Mouse (Mus musculus) ovary, adult 18-20 months (tissue): ENCODE measurements at regions not wholly inside any gene's neighbourhood (a gene's known extent, or its start where the extent isn't known, plus 50 kb on each side); places are given as distances from the start of the nearest gene placed in this dataset.
A peak's percentile ranks its signal among the peaks of the same experiment; 100 is the strongest.

Source experiments
- DNase-seq: peaks from one replicate; pipeline ENCODE4 v3.0.0; 2022; ENCODE audit warnings: low spot score, mixed read lengths

DNA sequence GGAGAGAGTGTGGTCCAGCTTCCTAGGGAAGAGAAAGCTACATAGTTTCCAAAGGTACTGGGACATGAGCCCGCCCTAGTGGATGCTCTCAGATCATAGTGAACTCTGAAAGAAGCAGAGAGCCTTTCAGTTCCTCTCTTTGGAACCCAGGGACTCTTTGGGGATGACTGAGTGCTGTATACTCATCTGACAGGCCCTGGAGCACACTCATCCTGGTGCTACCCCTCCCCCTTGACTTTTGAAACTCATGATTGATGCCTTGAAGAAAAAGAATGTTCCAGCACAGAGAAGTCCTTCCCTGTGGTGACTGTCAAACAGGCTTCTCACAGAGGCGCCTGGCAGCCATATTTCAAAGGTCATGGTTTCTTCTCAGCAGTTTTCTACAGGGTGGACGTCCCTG, 254.2 kb upstream of the Eif4g2 start:
- no peak for DNase-seq

DNA sequence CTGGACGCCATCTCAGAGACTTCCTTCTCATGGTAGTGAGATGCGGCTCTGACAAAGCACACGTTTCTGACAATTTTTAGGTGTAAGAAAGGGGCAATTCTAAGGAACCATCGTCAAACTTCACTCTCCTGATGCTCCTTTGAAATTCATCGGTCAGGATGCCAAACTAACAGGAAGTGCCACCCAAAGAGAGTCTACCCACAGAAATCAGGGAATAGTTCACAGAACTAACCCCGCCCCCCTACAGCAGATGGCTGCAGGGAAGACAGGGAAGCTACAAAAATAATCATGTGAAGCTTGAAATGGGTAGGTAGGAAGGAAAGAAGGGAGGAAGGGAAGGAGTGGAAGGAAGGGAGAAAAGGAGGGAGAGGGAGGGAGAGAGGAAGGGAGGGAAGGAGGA, 240.1 kb upstream of the Eif4g2 start:
- no peak for DNase-seq

GRCm38 (mm10) chr7:111319917-111320316, 237.1 kb upstream of the Eif4g2 start:
- no peak for DNase-seq

GRCm38 (mm10) chr7:111316479-111316990, 233.7 kb upstream of the Eif4g2 start:
- no peak for DNase-seq

DNA sequence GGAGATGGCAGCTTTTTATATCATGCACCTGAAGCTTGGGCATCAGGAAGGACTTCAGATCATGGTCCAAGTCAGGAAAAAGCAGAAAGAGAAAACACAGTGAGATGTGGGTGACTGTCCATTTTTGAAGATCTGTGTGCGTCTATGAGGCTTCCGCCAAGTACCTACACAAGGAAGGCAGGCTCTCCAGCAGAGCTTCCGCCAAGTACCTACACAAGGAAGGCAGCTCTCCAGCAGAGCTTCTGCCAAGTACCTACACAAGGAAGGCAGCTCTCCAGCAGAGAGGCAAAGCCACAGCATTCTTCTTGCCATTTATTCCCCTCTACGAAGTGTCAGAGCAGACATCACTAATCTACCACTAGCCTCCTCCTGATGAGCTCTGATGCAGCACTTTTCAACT, 231.1 kb upstream of the Eif4g2 start:
- no peak for DNase-seq

- no peak for DNase-seq
Measured at GRCm38 (mm10) chr7:111305196-111305595, 222.4 kb upstream of the Eif4g2 start.

GRCm38 (mm10) chr7:111301791-111302488, 219.1 kb upstream of the Eif4g2 start:
- no peak for DNase-seq

DNA sequence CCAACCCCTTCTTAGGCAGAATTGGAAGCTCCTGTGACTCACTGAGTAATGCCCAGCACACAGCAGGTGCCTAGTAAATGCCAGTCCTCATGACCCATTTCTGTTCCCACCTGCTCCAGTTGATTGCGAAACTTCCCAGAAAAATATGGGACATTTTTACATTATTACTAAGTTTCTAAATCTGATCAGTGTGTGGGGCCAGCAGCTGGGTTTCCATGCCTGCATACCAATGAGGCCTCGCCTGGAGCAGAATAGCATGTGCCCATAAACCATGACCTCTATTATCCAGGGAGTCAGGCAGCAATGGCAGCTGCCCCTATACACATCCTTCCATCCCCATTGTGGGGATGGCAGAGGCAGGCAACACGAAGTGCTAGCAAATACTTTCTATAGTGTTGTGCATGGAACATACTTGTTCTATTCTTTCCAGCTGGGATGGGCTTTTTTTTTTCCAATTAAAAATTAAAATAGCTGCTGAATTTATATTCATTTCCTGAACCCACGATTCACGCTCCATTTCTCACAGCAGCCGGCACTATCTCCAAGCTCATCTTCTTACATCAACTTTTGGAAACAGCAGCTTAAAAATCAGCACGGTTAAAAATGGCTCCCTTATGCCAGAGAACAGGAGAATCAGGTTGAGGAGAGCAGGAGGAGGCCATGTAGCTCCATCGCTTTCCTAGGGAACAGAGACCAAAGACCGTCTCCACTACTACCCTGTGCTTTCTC, 214.5 kb upstream of the Eif4g2 start:
- no peak for DNase-seq

DNA sequence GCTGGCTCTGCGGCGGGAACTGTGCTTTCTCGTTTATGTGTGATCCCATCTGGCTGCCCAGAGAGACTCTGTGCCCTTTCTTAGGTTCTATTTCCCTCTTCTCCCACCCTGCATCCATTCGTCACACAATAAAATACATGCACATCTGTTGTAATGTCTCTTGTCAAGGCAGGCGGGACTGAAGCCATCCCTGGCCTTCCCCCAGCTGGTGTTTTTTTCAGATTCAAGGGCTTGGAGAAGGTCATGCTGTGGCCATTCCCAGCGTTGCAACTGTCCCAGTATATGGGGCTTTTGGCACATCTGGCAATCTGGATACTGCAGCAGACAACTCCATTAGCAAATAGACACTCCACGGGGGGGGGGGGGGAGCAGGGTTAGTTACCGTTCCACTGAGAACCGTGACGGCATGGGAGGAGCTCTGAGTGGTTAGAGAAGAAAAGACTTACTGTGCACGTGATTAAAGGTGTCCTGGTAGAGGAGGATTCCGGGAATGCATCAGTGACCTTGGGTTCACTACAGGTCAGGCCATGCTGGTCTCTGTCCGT, 200.7 kb upstream of the Eif4g2 start:
- DNase-seq, result no peak

DNA sequence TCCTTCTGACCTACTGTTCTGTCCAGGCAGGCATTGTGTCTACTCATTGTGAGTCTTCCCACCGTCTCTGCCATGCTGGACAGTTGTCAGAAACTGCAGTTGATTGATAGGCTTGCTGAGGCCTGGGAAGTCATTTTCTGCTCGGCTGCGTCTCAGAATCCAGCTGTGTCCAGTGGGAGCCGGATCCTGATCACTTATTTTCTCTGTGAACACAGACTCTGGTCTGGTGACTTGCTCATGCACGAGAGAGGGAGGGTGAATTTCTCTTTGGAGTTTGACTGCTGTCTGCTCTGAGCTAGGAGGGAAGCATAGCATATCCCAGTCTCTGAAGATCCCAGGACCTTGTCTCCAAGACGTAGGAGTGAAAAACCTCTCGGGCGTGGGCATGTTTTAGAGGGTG, 199.5 kb upstream of the Eif4g2 start:
- no peak for DNase-seq

DNA sequence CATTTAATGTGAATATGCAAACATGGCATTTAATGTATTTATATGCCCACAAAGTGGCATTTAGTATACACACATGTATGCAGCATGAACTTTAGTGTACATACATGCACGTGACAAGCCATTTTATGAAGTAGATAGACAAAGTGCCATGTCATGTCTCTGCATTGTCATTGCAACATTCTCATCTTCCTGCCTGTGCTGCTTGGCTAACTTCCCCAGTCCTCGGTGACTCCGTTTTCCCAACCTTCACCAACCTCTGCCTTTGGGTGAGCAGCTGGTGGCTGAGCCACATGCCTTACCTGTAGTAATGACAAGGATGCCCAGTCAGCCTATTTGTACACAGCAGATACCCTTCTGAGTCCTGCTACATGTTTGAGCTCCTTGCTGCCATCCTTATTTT, 194.9 kb upstream of the Eif4g2 start:
- no peak for DNase-seq

DNA sequence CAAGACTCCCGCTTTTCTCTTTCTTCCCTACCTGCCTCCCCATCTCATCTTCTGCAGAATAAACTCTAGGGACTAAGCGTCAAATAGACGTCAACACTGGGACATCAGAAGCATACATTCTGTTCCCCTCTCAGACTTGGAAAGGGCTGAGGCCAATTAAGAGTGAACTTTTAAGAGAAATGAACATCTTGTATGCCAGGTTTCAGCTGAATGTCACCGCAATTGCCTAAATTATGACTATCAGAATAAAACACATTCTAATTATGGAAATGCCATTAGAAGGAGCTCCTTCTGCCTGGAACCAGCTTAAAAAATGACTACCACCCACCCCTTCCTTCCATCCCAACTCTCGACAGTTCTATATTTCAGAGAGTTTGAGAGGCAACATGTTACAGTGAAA, 191.0 kb upstream of the Eif4g2 start:
- DNase-seq, result no peak

GRCm38 (mm10) chr7:111270874-111271273, 188.0 kb upstream of the Eif4g2 start:
- DNase-seq, result no peak

DNA sequence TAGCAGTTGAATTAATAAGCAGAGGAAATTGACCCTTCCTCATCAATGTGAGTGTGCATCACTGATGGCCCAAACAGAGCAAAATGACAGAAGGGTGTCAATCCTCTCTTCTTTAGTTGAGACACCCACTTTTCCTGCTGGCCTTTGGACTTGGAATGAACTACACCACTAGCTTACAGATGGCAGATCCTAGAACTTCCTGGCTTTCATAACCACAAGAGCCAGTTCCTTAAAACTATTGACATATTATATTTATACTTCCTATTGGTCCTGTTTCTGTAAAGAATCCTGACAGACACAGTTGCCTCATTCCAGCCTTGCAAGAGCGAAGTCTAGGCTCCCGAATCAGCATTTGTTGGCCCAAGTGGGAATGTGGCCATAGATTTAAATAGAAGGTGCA, 185.4 kb upstream of the Eif4g2 start:
- no peak for DNase-seq

GRCm38 (mm10) chr7:111263302-111263701, 180.5 kb upstream of the Eif4g2 start:
- DNase-seq, result no peak

GRCm38 (mm10) chr7:111259630-111260574, 177.1 kb upstream of the Eif4g2 start:
- no peak for DNase-seq

DNA sequence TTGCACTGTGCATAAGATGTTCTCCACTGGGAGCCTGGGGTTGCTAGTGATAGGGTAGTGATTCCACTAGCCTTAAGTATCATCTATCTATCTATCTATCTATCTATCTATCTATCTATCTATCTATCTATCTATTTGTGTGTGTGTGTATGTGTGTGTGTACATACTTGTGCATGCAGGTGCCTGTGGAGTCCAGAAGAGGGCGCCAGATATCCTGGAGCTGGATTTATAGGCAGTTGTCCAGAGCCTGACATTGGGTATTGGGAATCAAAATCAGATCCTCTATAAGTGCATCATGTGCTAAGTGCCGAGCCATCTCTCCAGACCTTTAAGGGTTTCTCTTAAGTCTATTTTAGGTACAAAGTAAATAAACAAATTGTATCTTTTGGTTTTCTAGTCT, 175.0 kb upstream of the Eif4g2 start:
- DNase-seq, result no peak

DNA sequence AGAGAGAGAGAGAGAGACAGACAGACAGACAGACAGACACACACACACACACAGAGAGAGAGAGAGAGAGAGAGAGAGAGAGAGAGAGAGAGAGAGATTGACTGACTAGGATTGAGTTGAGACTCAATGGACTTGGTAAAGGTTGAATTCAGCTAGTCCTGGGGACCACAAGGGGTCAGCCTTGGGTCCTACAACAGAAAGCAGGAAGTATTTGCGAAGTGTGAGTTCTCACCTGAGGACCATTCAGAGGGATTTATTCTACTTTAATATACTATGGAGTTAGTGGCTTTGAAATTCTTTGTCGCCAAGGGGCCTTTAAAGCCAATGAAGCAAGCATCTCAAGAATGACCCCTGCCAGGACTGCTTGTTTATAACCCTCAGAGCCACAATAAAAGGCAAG, 173.4 kb upstream of the Eif4g2 start:
- DNase-seq, result no peak

DNA sequence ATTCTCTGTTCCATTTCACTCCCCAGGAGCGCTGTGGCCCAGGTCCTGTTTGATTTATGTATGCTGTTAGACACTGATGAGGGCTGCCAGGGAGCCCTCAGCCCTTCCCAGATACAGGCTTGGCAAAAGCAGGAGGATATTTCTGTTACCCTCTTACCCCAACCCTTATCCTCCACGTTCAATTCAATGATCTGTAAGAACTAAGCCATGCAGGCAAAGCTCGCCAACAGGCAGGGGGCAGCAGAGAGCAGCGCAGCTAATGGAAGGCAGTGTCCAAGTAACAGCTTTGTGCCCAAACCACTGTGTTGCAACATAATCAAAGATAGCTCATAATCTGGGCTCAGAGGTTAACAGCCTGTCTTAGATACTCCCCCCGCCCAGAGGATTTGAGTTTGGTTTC, 166.8 kb upstream of the Eif4g2 start:
- DNase-seq, result peak; percentile 58

DNA sequence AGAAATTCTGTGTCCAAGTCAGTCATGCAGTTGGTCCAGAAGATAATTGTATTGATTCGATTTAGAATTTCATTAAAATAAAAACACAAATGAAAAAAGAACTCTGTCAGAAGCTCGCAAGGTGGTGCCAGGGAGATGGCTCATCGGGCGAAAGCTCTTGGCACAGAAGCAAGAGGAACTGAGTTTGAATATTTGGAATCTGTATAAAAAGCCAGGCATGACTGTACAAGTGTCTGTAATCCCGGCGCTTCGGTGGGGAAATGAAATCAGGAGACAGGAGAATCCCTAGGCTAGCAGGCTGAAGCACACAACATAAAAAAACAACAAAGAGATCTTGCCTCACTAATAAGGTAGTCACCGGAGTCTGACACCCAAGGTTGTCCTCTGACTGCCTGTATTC, 162.7 kb upstream of the Eif4g2 start:
- no peak for DNase-seq

DNA sequence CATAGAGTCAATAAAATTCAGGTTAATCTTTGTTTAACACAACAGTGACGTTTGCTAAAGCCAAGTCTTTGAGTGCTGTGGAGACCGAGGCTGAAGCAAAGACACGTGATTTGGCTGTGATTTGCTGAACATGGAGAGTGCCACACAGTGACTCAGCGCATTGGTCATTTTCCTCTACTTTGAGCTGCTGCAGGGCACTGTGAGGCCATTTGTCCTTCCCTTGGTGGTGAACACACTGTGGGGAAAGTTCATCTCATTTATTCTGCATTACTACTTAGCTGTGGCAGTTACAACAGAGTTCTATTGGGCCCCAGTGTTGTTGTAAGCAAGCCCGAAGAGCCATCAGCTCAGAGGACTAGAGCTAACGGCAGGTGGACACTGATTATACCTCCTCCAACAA, 162.2 kb upstream of the Eif4g2 start:
- DNase-seq, result no peak

DNA sequence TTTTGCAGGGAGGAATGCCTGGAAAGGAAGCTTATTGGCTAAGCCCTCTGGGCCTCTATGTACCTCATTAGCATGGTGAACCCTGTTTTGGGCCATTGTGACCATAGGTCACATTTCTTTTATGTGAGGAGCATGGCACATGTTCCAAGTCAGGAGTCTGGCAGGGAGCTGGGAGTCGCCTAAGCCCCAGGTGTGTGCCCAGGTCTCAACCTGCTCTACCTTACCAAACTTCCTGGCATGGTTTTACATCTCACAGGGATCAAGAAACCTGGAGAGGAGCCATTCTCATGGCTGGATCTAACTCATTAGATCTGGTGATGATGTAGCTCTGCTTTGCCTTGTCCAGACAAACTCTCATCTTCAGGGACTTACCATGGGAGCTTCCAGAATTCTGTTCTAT, 161.0 kb upstream of the Eif4g2 start:
- no peak for DNase-seq
